9 mouse cellular contexts compared by ENCODE assay signal in genomic region chr3:62338461-62338853, GRCm38 (mm10). TPM values are rescaled to one million over a fixed set of nuclear protein-coding genes. Genes with fewer than 3 reads are reported as not detected.
DNase-seq lines count a peak whose midpoint lies in the region; ATAC-seq and TF ChIP-seq lines count a peak whose summit lies in the region.
"Had no signal": no experiment of that assay in that cellular context is flagged by ENCODE, and none has a peak within 500 bp of the region (broad histone marks: within the 10 kb centered on the region; RNA-seq: fewer than 3 reads in every experiment).

No protein-coding gene starts in this region.

- peak overlapping the region; percentile 80 to 82 for H3K4me3 ChIP-seq in heart, embryonic 14.5 days (ENCODE audit: control insufficient read depth in 1 of 2, insufficient read depth in 1 of 2, low read depth in 1 of 2, low read length in 2 of 2)
- H3K4me3 ChIP-seq in ES-E14 (ENCODE audit: insufficient read depth in 1 of 2, low read depth in 1 of 2, low read length in 2 of 2, poor library complexity in 1 of 2, severe bottlenecking in 1 of 2): peak overlapping the region; percentile 66 to 79
- peak overlapping the region; percentile 66 for H3K4me3 ChIP-seq in heart, embryonic 16.5 days (ENCODE audit: low read length)
- H3K4me3 ChIP-seq in liver, postnatal 0 days (ENCODE audit: low read depth, low read length): peak overlapping the region; percentile 70

- H3K27me3 ChIP-seq in heart, embryonic 14.5 days (ENCODE audit: control insufficient read depth, insufficient read depth, low read length): peaks cover 6% of the 10 kb centered on the region
- H3K27me3 ChIP-seq in heart, embryonic 16.5 days (ENCODE audit: control insufficient read depth, insufficient read depth, low read length): peaks cover 7% of the 10 kb centered on the region; the same call in 1 of the 2 replicates
- peaks cover 17% of the 10 kb centered on the region for H3K27me3 ChIP-seq in liver, postnatal 0 days (ENCODE audit: insufficient read depth, low read length)

- no peak overlapping the region for H3K27ac ChIP-seq in heart, embryonic 14.5 days (replicated peaks in 1 of 2; ENCODE audit: control insufficient read depth in 1 of 2, insufficient read depth in 1 of 2, low read depth in 2 of 2, low read length in 2 of 2)
- H3K27ac ChIP-seq in ES-E14 (ENCODE audit: insufficient read depth, low read depth, low read length, poor library complexity, severe bottlenecking): no peak overlapping the region
- no peak overlapping the region for H3K27ac ChIP-seq in heart, embryonic 16.5 days (ENCODE audit: low read length)
- H3K27ac ChIP-seq in liver, postnatal 0 days (ENCODE audit: low read depth): peak overlapping the region; percentile 72

- H3K9ac ChIP-seq in heart, embryonic 14.5 days (ENCODE audit: low read length): peak overlapping the region; percentile 80
- no peak overlapping the region for H3K9ac ChIP-seq in ES-E14 (ENCODE audit: insufficient read depth, low read depth, low read length, poor library complexity, severe bottlenecking)
- H3K9ac ChIP-seq in heart, embryonic 16.5 days (ENCODE audit: low read length): peak overlapping the region; percentile 79
- H3K9ac ChIP-seq in liver, postnatal 0 days (replicated peaks): peak overlapping the region; percentile 71

- ATAC-seq in heart, embryonic 14.5 days (ENCODE audit: insufficient number of reproducible peaks, insufficient read depth, low FRiP score, low read depth): no peak
- no peak for ATAC-seq in heart, embryonic 16.5 days (replicated peaks; ENCODE audit: extremely low read depth, insufficient read depth, low FRiP score)
- peak; percentile 46 for ATAC-seq in liver, postnatal 0 days

- TF ChIP-seq CTCF in liver, postnatal 0 days (IDR thresholded peaks at IDR 0.05; ENCODE audit: low read depth): no peak

- H3K4me2 ChIP-seq in heart, embryonic 14.5 days (ENCODE audit: low read length): peak overlapping the region; percentile 95
- peak overlapping the region; percentile 96 for H3K4me2 ChIP-seq in heart, embryonic 16.5 days (ENCODE audit: low read depth, low read length)
- H3K4me2 ChIP-seq in liver, postnatal 0 days (ENCODE audit: low read depth, low read length): peak overlapping the region; percentile 85

- DNase-seq in heart, postnatal 14 days: no peak
- DNase-seq in ES-E14 (ENCODE audit: low read depth, low spot score): no peak
- no peak for DNase-seq in liver, postnatal 0 days
- no peak for DNase-seq in embryo, embryonic 9.5 days (ENCODE audit: extremely low spot score)
- no peak for DNase-seq in frontal cortex, postnatal 36 days (ENCODE audit: low spot score in 2 of 2)
- DNase-seq in left cerebral cortex, postnatal 36 days (ENCODE audit: low spot score in 2 of 2): no peak

- no peaks in the 10 kb centered on the region for H3K36me3 ChIP-seq in heart, embryonic 14.5 days (ENCODE audit: control insufficient read depth, insufficient read depth, low read length)
- H3K36me3 ChIP-seq in ES-E14 (ENCODE audit: control insufficient read depth, insufficient read depth, low read length, poor library complexity, severe bottlenecking): no peaks in the 10 kb centered on the region
- no peaks in the 10 kb centered on the region for H3K36me3 ChIP-seq in heart, embryonic 16.5 days (ENCODE audit: control insufficient read depth, insufficient read depth)
- H3K36me3 ChIP-seq in liver, postnatal 0 days (replicated peaks; ENCODE audit: insufficient read depth, low read length): no peaks in the 10 kb centered on the region
- H3K36me3 ChIP-seq: G1E had no signal

- in situ Hi-C loops in ES-E14 (cut with MboI; ENCODE audit: low sequenced_read_pairs in 2 of 2, unreplicated experiment in 2 of 2): no loop called here

- under 1% methylated on average over 17 of the region's 17 CpGs for WGBS in heart, embryonic 14.5 days
- 2% methylated on average over 17 of the region's 17 CpGs for WGBS in heart, embryonic 16.5 days
- 3% methylated on average over 17 of the region's 17 CpGs for WGBS in liver, postnatal 0 days (ENCODE audit: insufficient replicate concordance)

- H3K9me3 ChIP-seq in heart, embryonic 14.5 days (ENCODE audit: control insufficient read depth, low read length): no peaks in the 10 kb centered on the region
- no peaks in the 10 kb centered on the region for H3K9me3 ChIP-seq in ES-E14 (ENCODE audit: control insufficient read depth, insufficient read depth, low read depth, low read length)
- H3K9me3 ChIP-seq in heart, embryonic 16.5 days (replicated peaks; ENCODE audit: control insufficient read depth, low read length): no peaks in the 10 kb centered on the region
- H3K9me3 ChIP-seq in liver, postnatal 0 days (ENCODE audit: low read length): no peaks in the 10 kb centered on the region

- H3K4me1 ChIP-seq in heart, embryonic 14.5 days (ENCODE audit: control insufficient read depth in 2 of 2, insufficient read depth in 2 of 2, low read length in 2 of 2): peaks cover 0 to 8% of the 10 kb centered on the region in 2 experiments; a peak in 1 of 4 replicates
- H3K4me1 ChIP-seq in ES-E14 (ENCODE audit: control insufficient read depth in 2 of 2, insufficient read depth in 2 of 2, low read length in 2 of 2, poor library complexity in 1 of 2): peaks cover 0 to 2% of the 10 kb centered on the region in 2 experiments; a peak in 2 of 4 replicates
- H3K4me1 ChIP-seq in heart, embryonic 16.5 days (ENCODE audit: control insufficient read depth, insufficient read depth, low read length): no peaks in the 10 kb centered on the region; the same call in 1 of the 2 replicates
- H3K4me1 ChIP-seq in liver, postnatal 0 days (ENCODE audit: insufficient read depth): peaks cover 4% of the 10 kb centered on the region; the same call in 1 of the 2 replicates

- intact Hi-C loops in heart, postnatal 14 days (cut with DNase I): no loop called here
- intact Hi-C loops in left cerebral cortex, postnatal 36 days (cut with DNase I): loop anchor here (5.0 kb wide), 1 partner anchor 116 kb away; no protein-coding TSS in a partner anchor

- TF ChIP-seq EP300 in liver, postnatal 0 days (IDR thresholded peaks at IDR 0.05; ENCODE audit: low read depth): no peak

TF ChIP-seq in ES-E14, 5 proteins besides CTCF, POLR2A, EP300 and RAD21:
- TF ChIP-seq HCFC1 (IDR thresholded peaks at IDR 0.05; ENCODE audit: borderline replicate concordance, insufficient read depth, low read length): no peak
- TF ChIP-seq CHD2 (IDR thresholded peaks at IDR 0.05; ENCODE audit: low read depth, low read length): no peak
- no peak for TF ChIP-seq MAFK (IDR thresholded peaks at IDR 0.05; ENCODE audit: insufficient read depth, low read depth, low read length)
- no peak for TF ChIP-seq ZNF384 (IDR thresholded peaks at IDR 0.05; ENCODE audit: low read depth, low read length)
- no peak for TF ChIP-seq ZC3H11A (IDR thresholded peaks at IDR 0.05; ENCODE audit: borderline replicate concordance, low read depth, low read length)

RNA-seq across cellular contexts. Expression of gene Arhgef26, which starts 0.3 kb away (rescaled TPM):
- polyA plus RNA-seq in heart, embryonic 14.5 days (2014; fragmentation: Nextera tagmentation; extraction: Ambion mirVana): 3.2 and 4.1 TPM in 2 replicates
- total RNA-seq in heart, postnatal 14 days (2021): 1 to 10 TPM; 2.9 to 3.4 TPM
- 4.1 and 5.9 TPM in 2 replicates for total RNA-seq in ES-E14 (2012; rRNA removed)
- 3.4 and 4.8 TPM in 2 replicates for polyA plus RNA-seq in heart, embryonic 16.5 days (2015; fragmentation: Nextera tagmentation; extraction: Ambion mirVana)
- polyA plus RNA-seq in liver, postnatal 0 days (2015; fragmentation: Nextera tagmentation; extraction: Ambion mirVana): 1.5 and 2.7 TPM in 2 replicates
- 10 to 100 TPM; 21.1 to 21.5 TPM for total RNA-seq in left cerebral cortex, postnatal 36 days (2021)
- polyA plus RNA-seq: G1E had no signal
